Mouse (Mus musculus) liver, embryonic 16.5 days (tissue): Measurements from ENCODE around the gene Olfr1058. TPM values are rescaled to one million over a fixed set of nuclear protein-coding genes. Genes with fewer than 3 reads are reported as not detected.

Experiments used
- ATAC-seq: fragments of 200-750 bp; cut with Nextera tagmentation; 2 replicates; pipeline ENCODE4 v1.8.0; 2017; ENCODE audit warnings: low read depth, mild to moderate bottlenecking, moderate number of reproducible peaks, moderate library complexity
- H3K27ac ChIP-seq: fragments of 300-500 bp; sonication (generic); 2 replicates; pipeline ENCODE4 v1.5.1; 2014; ENCODE audit warnings: mild to moderate bottlenecking, low read length
- H3K27me3 ChIP-seq: fragments of 300-500 bp; sonication (generic); 2 replicates; pipeline ENCODE4 v1.6.1; 2014; ENCODE audit warnings: low read depth, low read length, mixed read lengths; ENCODE audit not compliant: control insufficient read depth, insufficient read depth
- H3K36me3 ChIP-seq: fragments of 300-500 bp; sonication (generic); 2 replicates; pipeline ENCODE4 v1.6.1; 2014; ENCODE audit warnings: mild to moderate bottlenecking; ENCODE audit not compliant: control insufficient read depth, insufficient read depth
- H3K4me1 ChIP-seq: fragments of 300-500 bp; sonication (generic); 2 replicates; pipeline ENCODE4 v1.6.1; 2014; ENCODE audit warnings: low read depth, low read length, mixed read lengths; ENCODE audit not compliant: control insufficient read depth
- H3K4me2 ChIP-seq: fragments of 300-500 bp; sonication (generic); 2 replicates; pipeline ENCODE4 v1.6.1; 2014; ENCODE audit warnings: low read depth, low read length, mixed read lengths
- H3K4me3 ChIP-seq: fragments of 300-500 bp; sonication (generic); 2 replicates; pipeline ENCODE4 v1.5.1; 2014; ENCODE audit warnings: low read depth, mild to moderate bottlenecking, low read length
- H3K9ac ChIP-seq: fragments of 300-500 bp; sonication (generic); 2 replicates; pipeline ENCODE4 v1.6.1; 2014; ENCODE audit warnings: low read depth, low read length
- H3K9me3 ChIP-seq: fragments of 300-500 bp; sonication (generic); replicated peaks from 2 replicates; pipeline ENCODE4 v1.6.1; 2016; ENCODE audit warnings: low read length; ENCODE audit not compliant: control insufficient read depth
- WGBS: fragments of 180-500 bp; shearing (Covaris S2); extraction: QIAGEN DNeasy Blood & Tissue Kit; methylation state at CpG from one replicate; pipeline ENCODE4 v1.1.7; 2014; ENCODE audit not compliant: insufficient replicate concordance; 5-methylcytosine and 5-hydroxymethylcytosine counted together
- polyA plus RNA-seq: library from polyadenylated mRNA; unstranded; fragments of >200 nt; fragmentation: Nextera tagmentation; extraction: Ambion mirVana; gene quantifications from 2 replicates; pipeline ENCODE4 v1.2.1, GENCODE M21; 2015

The Olfr1058 gene
- polyA plus RNA-seq, 1 experiment from 2014 or later: not detected

DNA sequence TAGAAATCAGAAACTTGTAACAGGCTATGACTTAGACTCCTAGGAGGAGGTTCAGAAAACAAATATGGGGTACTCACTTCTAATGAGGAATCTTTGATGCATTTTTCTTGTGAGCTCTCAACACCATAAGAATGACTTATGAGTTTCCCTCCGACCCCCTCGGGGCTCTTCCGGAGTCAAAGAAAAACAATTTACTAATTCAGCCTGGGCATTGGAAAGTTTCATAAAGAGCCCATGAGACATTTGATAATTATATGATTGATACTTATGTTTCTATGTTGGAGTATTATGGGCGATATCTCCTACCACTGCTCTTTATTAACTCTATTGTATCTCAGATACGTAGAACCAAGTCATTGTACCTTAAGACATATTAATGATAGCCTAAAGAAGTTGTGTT is 38.2 kb downstream of the Olfr1058 start, which contains the start of gene Olfr1055:
TSS of gene Olfr1055 (minus strand) at position 101 of the 400 bp plus-strand sequence.
- no peak for ATAC-seq
- Histone ChIP-seq H3K9ac (no peak within 1 kb of the TSS), H3K27ac (no peak within 1 kb of the TSS), H3K4me1 (no peaks in the 10 kb centered on the region), H3K4me3 (no peak within 1 kb of the TSS), H3K27me3 (no peaks in the 10 kb centered on the region), H3K9me3 (no peaks in the 10 kb centered on the region), H3K36me3 (no peaks in the 10 kb centered on the region), H3K4me2 (no peak within 1 kb of the TSS)
- WGBS: 77% methylated on average over 5 of the region's 5 CpGs

DNA sequence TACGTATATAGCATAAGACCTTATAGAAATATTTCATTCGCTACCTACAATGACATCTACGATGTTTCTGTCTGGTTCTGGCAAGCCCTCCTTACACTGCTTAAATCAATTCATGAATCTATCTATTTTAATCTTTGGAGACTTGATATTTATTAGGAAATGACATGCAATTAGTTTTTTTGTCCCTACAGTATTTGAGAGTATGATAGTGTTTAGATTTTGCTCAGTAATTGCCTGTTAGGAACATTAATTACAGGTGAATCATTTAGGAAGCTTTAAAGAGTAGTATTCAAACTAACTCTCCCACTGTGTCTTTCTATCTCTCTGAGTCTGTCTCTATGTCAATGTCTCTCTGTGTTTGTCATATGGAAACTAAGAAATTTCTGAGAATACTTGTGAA is 53.0 kb downstream of the Olfr1058 start, which contains the start of gene Olfr1054:
TSS of gene Olfr1054 (minus strand) at position 101 of the 400 bp plus-strand sequence.
- WGBS: 61% methylated on average over 3 of the region's 3 CpGs
- Histone ChIP-seq H3K9ac (no peak within 1 kb of the TSS), H3K4me1 (no peaks in the 10 kb centered on the region), H3K36me3 (no peaks in the 10 kb centered on the region), H3K4me3 (no peak within 1 kb of the TSS), H3K9me3 (no peaks in the 10 kb centered on the region), H3K4me2 (no peak within 1 kb of the TSS), H3K27ac (no peak within 1 kb of the TSS), H3K27me3 (no peaks in the 10 kb centered on the region)
- ATAC-seq: no peak

Other genes with a start within 250 kb of the Olfr1058 start
- gene Olfr1040, start 241.8 kb downstream of the Olfr1058 start, polyA plus RNA-seq: not detected in 2 replicates
- gene Olfr1042, start 226.7 kb downstream of the Olfr1058 start, polyA plus RNA-seq: not detected in 2 replicates
- not detected in 2 replicates for gene Olfr1043, start 221.0 kb downstream of the Olfr1058 start, polyA plus RNA-seq
- not detected in 2 replicates for gene Olfr1044, start 210.7 kb downstream of the Olfr1058 start, polyA plus RNA-seq
- not detected in 2 replicates for gene Olfr52, start 202.9 kb downstream of the Olfr1058 start, polyA plus RNA-seq
- gene Olfr1045, start 185.6 kb downstream of the Olfr1058 start, polyA plus RNA-seq: not detected in 2 replicates
- gene Olfr1046, start 169.2 kb downstream of the Olfr1058 start, polyA plus RNA-seq: not detected in 2 replicates
- not detected in 2 replicates for gene Olfr1047, start 157.2 kb downstream of the Olfr1058 start, polyA plus RNA-seq
- gene Olfr1048, start 148.3 kb downstream of the Olfr1058 start, polyA plus RNA-seq: not detected in 2 replicates
- gene Olfr1049, start 130.2 kb downstream of the Olfr1058 start, polyA plus RNA-seq: not detected in 2 replicates
- gene Olfr1051, start 109.5 kb downstream of the Olfr1058 start, polyA plus RNA-seq: not detected in 2 replicates
- not detected in 2 replicates for gene Olfr1052, start 96.1 kb downstream of the Olfr1058 start, polyA plus RNA-seq
- not detected in 2 replicates for gene Olfr1053, start 73.3 kb downstream of the Olfr1058 start, polyA plus RNA-seq
- gene Olfr1054, start 53.1 kb downstream of the Olfr1058 start, polyA plus RNA-seq: not detected in 2 replicates
- gene Olfr1055, start 38.3 kb downstream of the Olfr1058 start, polyA plus RNA-seq: not detected in 2 replicates
- not detected in 2 replicates for gene Olfr1056, start 26.1 kb downstream of the Olfr1058 start, polyA plus RNA-seq
- gene Olfr1057, start 10.2 kb downstream of the Olfr1058 start, polyA plus RNA-seq: not detected in 2 replicates
- not detected in 2 replicates for gene Olfr1061, start 25.5 kb upstream of the Olfr1058 start, polyA plus RNA-seq
- gene Olfr1062, start 38.2 kb upstream of the Olfr1058 start, polyA plus RNA-seq: not detected in 2 replicates
- not detected in 2 replicates for gene Olfr1065, start 62.0 kb upstream of the Olfr1058 start, polyA plus RNA-seq
- not detected in 2 replicates for gene Olfr1066, start 67.7 kb upstream of the Olfr1058 start, polyA plus RNA-seq
- not detected in 2 replicates for gene Olfr228, start 98.8 kb upstream of the Olfr1058 start, polyA plus RNA-seq
- not detected in 2 replicates for gene Olfr1076, start 119.9 kb upstream of the Olfr1058 start, polyA plus RNA-seq
- not detected in 2 replicates for gene Olfr1079, start 153.9 kb upstream of the Olfr1058 start, polyA plus RNA-seq
- not detected in 2 replicates for gene Olfr1080, start 169.7 kb upstream of the Olfr1058 start, polyA plus RNA-seq
- gene Olfr1082, start 210.4 kb upstream of the Olfr1058 start, polyA plus RNA-seq: not detected in 2 replicates